Mouse (Mus musculus) cerebellum, adult 11 months (tissue): ENCODE results near the gene Bpifb1.
"Not testable (repeated sequence)": the region's sequence is repeated elsewhere in the genome, so short reads cannot be mapped to it uniquely, and the experiment has no call there.

Experiments
- DNase-seq: peaks from one replicate; pipeline ENCODE4 v3.0.0; 2022

Bpifb1 gene

DNA sequence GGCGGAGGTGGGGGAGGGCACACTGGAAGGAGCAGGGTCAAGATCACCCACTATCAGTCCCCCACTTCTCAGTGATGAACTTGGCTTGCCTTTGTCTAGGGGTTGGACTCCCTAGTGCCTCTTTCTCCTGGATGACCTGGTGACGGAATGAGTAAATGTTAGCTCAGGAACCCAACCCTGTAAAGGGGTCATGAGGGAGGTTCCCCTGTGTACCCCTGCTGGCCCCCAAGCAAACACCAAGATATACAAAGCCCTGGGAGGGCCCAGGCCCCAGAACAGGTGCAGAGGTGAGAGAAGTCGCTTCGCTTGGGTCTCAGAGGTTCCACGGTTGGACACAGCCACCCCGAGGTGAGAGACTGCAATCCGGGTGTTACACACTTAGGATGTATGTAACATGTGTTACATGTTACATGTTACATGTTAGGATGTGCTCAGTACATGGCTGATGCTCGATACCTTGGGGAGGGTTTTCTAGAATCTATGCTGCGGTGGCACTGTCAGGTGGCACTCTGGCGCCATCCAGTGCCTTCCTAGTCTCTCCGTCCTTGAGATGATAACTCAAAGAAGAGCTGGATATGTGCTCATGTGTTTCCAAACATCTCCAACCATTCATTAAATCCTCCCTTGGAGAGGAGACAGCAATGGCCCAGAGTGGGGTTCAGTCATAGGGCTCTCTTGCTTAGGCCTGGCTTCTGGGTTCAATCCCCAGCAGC lies at the start of gene Bpifb1:
Gene Bpifb1, plus strand, starts transcription at position 273 of the 713 bp plus-strand sequence.
- DNase-seq, result no peak

- DNase-seq, result no peak
Observed at GRCm38 (mm10) chr2:154142580-154142979, 48.0 kb upstream of the Bpifb1 start, which contains the start of gene Bpifa1. TSS of gene Bpifa1 (plus strand) at chr2:154142880.

DNA sequence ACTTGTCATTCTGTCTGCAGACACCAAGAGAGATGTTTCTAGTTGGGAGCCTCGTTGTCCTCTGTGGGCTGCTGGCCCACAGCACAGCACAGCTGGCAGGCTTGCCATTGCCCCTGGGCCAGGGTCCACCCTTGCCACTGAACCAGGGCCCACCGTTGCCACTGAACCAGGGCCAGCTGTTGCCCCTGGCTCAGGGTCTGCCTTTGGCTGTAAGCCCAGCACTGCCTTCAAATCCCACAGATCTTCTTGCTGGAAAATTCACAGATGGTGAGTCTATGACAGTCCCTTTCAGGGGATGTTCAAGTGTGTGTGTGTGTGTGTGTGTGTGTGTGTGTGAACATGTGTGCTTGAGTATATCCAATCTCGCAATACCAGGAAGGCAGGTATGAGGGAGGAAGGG lies 46.9 kb upstream of the Bpifb1 start:
- no peak for DNase-seq

DNA sequence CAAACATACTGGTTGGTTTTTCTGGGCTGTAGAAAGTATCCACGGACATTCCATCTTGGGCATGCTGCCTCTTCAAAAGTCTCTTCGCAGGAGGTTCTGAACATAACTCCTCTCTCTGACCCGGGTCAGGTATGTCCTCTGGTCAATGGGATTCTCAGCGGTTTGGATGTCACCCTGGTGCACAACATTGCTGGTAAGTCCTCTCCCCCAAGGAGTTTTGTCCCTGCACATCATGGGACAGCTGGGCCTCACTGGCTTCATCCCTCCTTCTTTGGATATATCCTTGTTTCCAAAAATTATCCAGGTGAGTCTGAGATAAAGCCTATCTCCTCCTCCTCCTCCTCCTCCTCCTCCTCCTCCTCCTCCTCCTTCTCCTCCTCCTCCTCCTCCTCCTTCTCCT lies 43.1 kb upstream of the Bpifb1 start:
- no peak for DNase-seq

DNA sequence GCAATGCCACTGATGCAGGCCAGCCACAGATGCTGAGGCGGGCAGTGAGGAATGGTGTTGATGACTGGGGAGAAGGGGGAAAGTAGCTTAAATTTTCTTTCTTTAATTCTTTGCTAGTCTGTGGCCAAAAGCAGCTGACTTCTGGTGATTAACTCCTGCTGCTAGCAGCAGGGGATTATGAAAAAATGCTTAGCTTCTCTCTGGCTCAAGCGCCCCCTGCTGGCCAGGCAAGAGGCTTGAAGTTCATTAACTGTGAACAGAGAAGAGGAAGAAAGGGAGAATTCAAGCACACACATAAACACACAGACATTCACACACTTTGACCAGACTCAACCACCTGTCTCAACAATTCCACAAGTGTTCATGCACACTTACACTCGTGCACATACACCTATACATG lies 32.2 kb upstream of the Bpifb1 start:
- DNase-seq, result no peak

GRCm38 (mm10) chr2:154162307-154162706 lies 28.3 kb upstream of the Bpifb1 start, which contains the start of gene Bpifa5:
TSS of gene Bpifa5 (plus strand) at chr2:154162607.
- no peak for DNase-seq

GRCm38 (mm10) chr2:154163306-154163705 lies 27.3 kb upstream of the Bpifb1 start:
- DNase-seq, result peak; percentile 4

GRCm38 (mm10) chr2:154169172-154169571 lies 21.4 kb upstream of the Bpifb1 start:
- DNase-seq, result no peak

DNA sequence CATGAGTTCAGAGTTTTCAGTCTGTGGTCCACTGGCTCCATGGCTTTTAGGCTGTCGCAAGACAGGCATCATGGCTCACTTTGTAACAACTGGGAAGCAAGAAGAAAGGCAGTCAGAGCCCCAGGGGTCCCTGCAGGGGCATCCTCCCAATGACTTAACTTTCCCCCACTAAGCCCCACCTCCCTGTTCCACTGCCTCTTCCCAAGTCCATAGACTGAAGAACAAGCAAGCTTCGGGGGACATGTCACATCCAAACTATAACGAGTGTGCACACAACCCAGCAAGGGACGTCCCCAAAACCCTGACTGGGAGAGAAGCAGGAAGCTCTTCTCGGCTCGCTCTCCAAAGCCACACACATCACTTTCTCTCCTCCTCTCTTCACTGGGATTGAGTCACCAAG lies 19.0 kb upstream of the Bpifb1 start:
- no peak for DNase-seq

DNA sequence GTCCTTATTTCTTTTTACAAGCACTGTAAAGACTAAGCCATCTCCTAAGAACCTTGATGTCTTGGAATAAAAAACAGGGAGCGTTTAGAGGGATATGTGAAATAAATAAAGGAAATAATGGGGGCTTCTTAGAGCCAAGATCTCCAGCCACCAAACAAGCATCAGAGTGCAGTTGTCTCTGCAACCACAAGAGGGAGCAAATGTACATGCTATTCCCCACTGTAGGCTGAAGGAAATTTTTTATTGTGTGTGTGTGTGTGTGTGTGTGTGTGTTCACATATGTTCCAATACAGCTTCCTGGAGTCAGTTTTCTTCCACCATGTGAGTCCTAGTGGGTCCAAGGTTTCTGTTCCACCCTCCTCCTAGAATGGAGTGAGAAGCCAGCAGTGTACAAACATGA lies 17.3 kb upstream of the Bpifb1 start:
- DNase-seq, result no peak

GRCm38 (mm10) chr2:154181900-154182299 lies 8.7 kb upstream of the Bpifb1 start:
- not testable (repeated sequence) for DNase-seq

- DNase-seq, result not testable (repeated sequence)
Observed at GRCm38 (mm10) chr2:154183061-154183460, 7.6 kb upstream of the Bpifb1 start.

GRCm38 (mm10) chr2:154185319-154185718 lies 5.3 kb upstream of the Bpifb1 start:
- DNase-seq, result no peak

GRCm38 (mm10) chr2:154185748-154186147 lies 4.9 kb upstream of the Bpifb1 start:
- DNase-seq, result no peak

GRCm38 (mm10) chr2:154187468-154187867 lies 3.1 kb upstream of the Bpifb1 start:
- DNase-seq, result no peak

DNA sequence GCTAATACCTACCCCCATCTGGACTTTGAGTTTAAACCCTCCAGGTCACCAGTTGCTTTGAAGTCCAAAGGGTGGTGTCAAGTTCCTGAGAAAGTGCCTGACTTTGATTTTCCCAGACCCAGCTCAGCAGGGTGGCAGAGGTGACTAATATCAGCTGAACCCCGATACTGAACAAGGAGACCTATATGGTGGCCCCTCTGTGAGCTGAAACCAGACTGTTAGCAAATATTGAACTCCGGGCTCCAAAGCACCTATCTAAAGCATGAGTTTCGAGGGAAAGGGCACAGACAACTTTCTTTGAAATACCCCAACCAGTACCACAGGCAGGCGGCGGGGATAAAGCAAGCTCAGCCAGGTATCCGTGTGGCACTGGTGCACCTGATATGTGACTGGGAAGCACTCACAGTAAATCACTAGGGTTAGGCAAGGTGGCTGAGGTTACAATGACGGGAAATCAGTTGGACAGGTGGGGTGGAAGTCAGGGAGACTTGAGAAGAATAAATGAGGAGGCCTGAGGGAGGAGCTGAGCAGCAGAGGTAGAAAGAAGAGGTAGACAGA lies 662 bp upstream of the Bpifb1 start:
- no peak for DNase-seq

DNA sequence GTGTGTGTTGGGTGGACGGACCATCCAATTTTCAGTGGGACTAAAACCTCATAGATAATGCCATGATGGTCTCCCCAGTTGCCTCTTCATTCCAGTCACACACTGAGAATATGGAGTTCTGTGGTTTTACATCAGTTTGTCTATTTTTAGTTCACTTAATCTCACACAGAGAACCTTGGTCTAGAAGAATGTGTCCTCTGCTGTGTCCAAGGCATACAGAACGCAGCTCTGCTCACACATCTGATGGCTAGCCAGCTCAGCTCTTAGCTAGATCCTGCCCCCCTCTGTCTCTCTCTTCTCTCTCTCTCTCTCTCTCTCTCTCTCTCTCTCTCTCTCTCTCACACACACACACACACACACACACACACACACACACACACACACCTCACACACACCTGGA lies 1.5 kb downstream of the Bpifb1 start:
- DNase-seq, result no peak

- no peak for DNase-seq
Observed at GRCm38 (mm10) chr2:154193071-154193470, 2.5 kb downstream of the Bpifb1 start.

- no peak for DNase-seq
Observed at GRCm38 (mm10) chr2:154193994-154194504, 3.4 kb downstream of the Bpifb1 start.

DNA sequence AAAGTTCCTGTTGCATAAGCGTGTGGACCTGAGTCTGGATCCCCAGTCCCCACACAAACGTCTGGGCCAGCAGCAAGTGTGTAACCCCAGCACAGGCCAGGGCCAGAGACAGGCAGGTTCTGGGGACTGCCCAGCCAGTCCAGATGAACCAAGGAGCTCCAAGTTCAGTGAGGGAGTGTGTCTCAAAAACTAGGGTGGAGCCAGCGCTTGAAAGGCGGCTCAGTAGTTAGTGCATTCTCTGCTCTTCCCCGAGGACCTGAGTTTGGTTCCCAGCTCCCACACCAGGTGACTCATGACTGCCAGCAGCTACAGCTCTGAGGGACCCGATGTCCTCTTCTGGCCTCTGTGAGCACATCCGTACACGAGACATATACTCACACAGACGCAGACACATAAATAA lies 6.4 kb downstream of the Bpifb1 start:
- no peak for DNase-seq

DNA sequence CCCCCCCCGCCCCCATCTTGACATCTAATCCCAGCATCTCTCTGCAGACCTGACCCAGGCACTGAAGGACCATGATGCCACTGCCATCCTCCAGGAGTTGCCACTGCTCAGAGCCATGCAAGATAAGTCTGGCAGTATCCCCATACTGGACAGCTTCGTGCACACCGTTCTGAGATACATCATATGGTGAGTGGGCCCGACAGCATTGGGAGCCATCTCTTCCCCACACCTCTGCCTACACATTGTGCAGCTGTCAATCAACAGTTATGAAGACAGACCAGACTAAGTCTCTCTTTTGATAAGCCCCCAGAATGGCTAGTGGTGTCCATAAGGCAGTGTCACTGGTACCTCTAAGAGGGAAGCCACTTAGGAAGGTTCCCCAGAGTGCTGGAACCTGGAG lies 14.0 kb downstream of the Bpifb1 start:
- DNase-seq, result no peak

GRCm38 (mm10) chr2:154206908-154207307 lies 16.3 kb downstream of the Bpifb1 start:
- no peak for DNase-seq

DNA sequence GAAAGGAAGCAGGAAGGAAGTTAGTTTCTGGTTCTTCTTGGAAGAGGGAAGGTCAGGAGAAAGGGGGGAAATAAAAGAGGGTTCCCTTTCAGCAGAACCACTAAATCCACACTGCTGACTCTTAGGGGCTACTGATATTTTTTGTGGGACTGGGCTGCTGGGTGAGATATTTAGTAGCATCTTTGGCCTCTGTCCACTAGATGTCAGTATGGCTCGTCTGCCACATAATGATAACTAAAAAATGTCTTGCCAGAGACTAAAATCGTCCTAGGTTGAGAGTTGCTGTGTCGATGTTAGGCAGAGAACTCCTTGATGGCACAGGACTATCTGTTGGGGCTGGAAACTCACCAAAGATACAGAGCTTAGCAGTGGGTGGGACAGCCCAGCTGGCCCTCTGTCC lies 18.5 kb downstream of the Bpifb1 start:
- no peak for DNase-seq

- no peak for DNase-seq
Observed at GRCm38 (mm10) chr2:154211121-154211520, 20.5 kb downstream of the Bpifb1 start.

- no peak for DNase-seq
Observed at GRCm38 (mm10) chr2:154211881-154212280, 21.3 kb downstream of the Bpifb1 start.
